Mouse (Mus musculus) heart, embryonic 13.5 days (tissue): ENCODE results near the gene Dnaaf2. TPM values are rescaled to one million over a fixed set of nuclear protein-coding genes. Genes with fewer than 3 reads are reported as not detected.

Experiments used
- ATAC-seq: fragments of 200-750 bp; cut with Nextera tagmentation; 2 replicates; pipeline ENCODE4 v1.8.0; 2017; ENCODE audit warnings: moderate TSS enrichment; ENCODE audit not compliant: insufficient number of reproducible peaks, low FRiP score, low TSS enrichment; ENCODE audit errors: extremely low read depth
- H3K27ac ChIP-seq: fragments of 300-500 bp; sonication (generic); replicated peaks from 2 replicates; pipeline ENCODE4 v1.5.1; 2015; ENCODE audit warnings: moderate library complexity, mild to moderate bottlenecking, inconsistent platforms
- H3K27me3 ChIP-seq: fragments of 300-500 bp; sonication (generic); replicated peaks from 2 replicates; pipeline ENCODE4 v1.6.1; 2015; ENCODE audit warnings: mild to moderate bottlenecking, inconsistent platforms
- H3K36me3 ChIP-seq: fragments of 300-500 bp; sonication (generic); 2 replicates; pipeline ENCODE4 v1.6.1; 2015; ENCODE audit warnings: mild to moderate bottlenecking, inconsistent platforms
- H3K4me1 ChIP-seq: fragments of 300-500 bp; sonication (generic); 2 replicates; pipeline ENCODE4 v1.6.1; 2015; ENCODE audit warnings: inconsistent platforms
- H3K4me2 ChIP-seq: fragments of 300-500 bp; sonication (generic); 2 replicates; pipeline ENCODE4 v1.6.1; 2015; ENCODE audit warnings: inconsistent platforms, mild to moderate bottlenecking, moderate library complexity
- H3K4me3 ChIP-seq: fragments of 300-500 bp; sonication (generic); 2 replicates; pipeline ENCODE4 v1.5.1; 2015; ENCODE audit warnings: moderate library complexity, mild to moderate bottlenecking, inconsistent platforms
- H3K9ac ChIP-seq: fragments of 300-500 bp; sonication (generic); 2 replicates; pipeline ENCODE4 v1.6.1; 2015; ENCODE audit warnings: inconsistent platforms, mild to moderate bottlenecking, moderate library complexity
- H3K9me3 ChIP-seq: fragments of 300-500 bp; sonication (generic); 2 replicates; pipeline ENCODE4 v1.6.1; 2016; ENCODE audit warnings: inconsistent platforms
- WGBS: fragments of 180-500 bp; shearing (Covaris S2); methylation state at CpG from one replicate; pipeline ENCODE4 v1.1.7; 2015; ENCODE audit warnings: mixed read lengths; 5-methylcytosine and 5-hydroxymethylcytosine counted together
- polyA plus RNA-seq: library from polyadenylated mRNA; unstranded; fragments of >200 nt; fragmentation: Nextera tagmentation; extraction: Ambion mirVana; gene quantifications from 2 replicates; pipeline ENCODE4 v1.2.1, GENCODE M21; 2015

Gene Dnaaf2
- polyA plus RNA-seq, 1 experiment from 2014 or later = 6.8 TPM

DNA sequence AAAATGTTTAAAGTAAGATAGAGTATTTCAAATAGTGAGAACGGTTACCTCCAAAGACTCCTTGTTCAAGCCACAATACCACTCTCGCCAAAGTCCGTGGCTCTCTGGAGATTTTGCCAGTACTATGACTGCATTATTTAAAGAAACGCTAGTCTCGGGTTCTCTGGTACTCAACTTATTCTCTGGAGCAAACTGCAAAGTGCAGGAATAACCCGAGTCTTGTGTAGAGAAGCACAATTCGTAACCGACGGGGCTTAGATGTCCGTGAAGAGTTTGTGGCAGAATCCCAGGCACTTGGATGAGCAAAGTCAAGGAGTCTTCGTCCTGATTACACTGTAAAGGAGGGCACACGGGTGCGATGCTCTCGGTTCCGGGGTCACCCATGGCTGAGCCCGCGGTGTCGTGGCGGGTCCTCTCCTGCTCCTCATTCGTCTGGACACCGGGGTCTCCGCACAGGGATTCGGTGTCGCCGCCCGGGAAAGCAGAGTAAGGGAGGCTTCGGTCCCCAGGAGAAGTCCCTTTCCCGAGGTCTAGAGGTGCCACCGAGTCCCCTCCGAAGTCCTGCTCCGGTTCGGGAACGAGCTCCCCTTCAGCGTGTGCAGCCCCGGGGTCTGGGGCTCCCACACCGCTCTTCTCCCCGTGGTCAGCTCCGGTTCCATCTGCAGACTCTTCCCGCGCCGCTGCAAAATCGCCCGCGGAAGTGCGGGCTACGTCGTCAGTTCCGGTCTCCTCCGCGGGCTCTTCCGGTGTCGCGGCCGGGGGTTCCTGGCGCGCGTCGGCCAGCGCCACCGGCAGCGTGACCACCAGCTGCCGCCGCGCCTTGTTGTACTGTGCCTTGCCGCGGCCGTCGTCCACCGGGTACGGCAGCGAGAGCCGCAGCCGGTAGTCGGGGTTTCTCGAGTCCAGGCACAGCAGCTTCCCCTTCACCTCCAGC lies 1.5 kb downstream of the Dnaaf2 start, which contains the start of gene Gm49383:
TSS of gene Gm49383 (minus strand) at position 661 of the 934 bp plus-strand sequence.
- H3K9me3 ChIP-seq = no peaks in the 10 kb centered on the region
- H3K4me2 ChIP-seq = peak within 1 kb of the TSS; percentile 97
- H3K36me3 ChIP-seq = peaks cover 41% of the 10 kb centered on the region
- no peaks in the 10 kb centered on the region for H3K27me3 ChIP-seq
- peak; percentile 58 for ATAC-seq
- WGBS = under 1% methylated on average over 75 of the region's 75 CpGs
- H3K9ac ChIP-seq = peak within 1 kb of the TSS; percentile 87
- H3K4me3 ChIP-seq = peak within 1 kb of the TSS; percentile 97
- peak within 1 kb of the TSS; percentile 91 for H3K27ac ChIP-seq
- H3K4me1 ChIP-seq = peaks cover 28% of the 10 kb centered on the region

DNA sequence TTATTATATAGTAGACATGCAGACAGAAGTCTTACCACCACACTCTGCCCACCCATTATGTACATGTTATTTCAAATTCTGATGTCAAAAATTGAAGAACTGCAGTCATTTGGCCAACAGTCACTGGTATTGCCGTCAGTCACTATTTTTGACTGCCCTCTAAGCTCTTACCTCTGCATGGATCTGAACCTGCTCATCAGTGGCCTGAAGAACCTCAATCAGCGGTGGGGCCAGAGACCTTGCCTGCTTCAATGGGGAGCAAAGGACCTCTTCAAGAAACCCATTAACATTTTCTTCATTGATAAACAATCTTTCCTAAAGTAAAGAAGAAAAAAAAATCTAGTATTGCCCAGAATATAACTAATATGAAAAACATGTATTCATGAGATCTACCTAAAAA lies 5.6 kb downstream of the Dnaaf2 start:
- Histone ChIP-seq H3K27ac (no peak overlapping the region), H3K9me3 (no peaks in the 10 kb centered on the region), H3K36me3 (peaks cover 50% of the 10 kb centered on the region), H3K27me3 (no peaks in the 10 kb centered on the region), H3K4me3 (no peak overlapping the region), H3K4me2 (no peak overlapping the region), H3K4me1 (peaks cover 11% of the 10 kb centered on the region), H3K9ac (no peak overlapping the region)
- no peak for ATAC-seq
- 90% methylated on average over 2 of the region's 2 CpGs for WGBS

DNA sequence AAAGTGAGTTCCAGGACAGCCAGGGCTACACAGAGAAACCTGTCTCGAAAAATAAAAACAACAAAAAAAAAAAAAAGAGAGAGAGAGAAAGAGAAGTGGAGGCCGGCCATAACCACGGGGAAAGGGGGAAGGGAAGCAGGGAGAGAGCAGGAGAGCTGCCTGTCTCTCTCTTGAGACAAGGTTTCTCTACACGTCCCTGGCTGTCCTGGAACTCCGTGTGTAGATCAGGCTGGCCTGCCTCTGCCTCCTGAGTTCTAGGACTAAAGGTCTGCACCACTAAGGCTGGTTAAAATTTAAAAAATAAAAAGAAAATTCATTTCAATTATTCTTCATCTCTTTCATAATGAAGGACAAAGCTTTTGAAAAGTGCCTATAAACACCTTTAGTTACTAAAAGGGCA lies 6.8 kb downstream of the Dnaaf2 start:
- Histone ChIP-seq H3K27ac (no peak overlapping the region), H3K36me3 (peaks cover 58% of the 10 kb centered on the region), H3K4me3 (no peak overlapping the region), H3K9ac (no peak overlapping the region), H3K27me3 (no peaks in the 10 kb centered on the region), H3K9me3 (no peaks in the 10 kb centered on the region), H3K4me2 (no peak overlapping the region), H3K4me1 (peaks cover 20% of the 10 kb centered on the region)
- ATAC-seq = no peak
- WGBS = 84% methylated on average over 5 of the region's 5 CpGs

DNA sequence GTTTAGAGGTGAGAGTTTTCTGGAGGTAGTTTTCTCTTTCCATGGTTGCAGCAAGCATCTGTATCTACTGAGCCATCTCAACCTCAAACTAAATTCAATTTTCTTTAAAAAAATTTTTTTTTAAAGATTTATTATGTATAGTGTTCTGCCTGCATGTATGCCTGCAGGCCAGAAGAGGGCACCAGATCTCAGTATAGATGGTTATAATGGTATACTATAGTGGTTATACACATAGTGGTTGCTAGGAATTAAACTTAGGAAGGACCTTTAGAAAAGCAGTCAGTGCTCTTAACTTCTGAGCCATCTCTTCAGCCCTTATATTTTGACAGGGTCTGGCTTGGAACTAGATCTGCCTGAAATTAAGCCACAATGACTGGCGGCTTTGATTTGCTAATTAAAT lies 7.7 kb downstream of the Dnaaf2 start:
- WGBS = 98% methylated on average over 1 of the region's 1 CpGs
- no peak for ATAC-seq

DNA sequence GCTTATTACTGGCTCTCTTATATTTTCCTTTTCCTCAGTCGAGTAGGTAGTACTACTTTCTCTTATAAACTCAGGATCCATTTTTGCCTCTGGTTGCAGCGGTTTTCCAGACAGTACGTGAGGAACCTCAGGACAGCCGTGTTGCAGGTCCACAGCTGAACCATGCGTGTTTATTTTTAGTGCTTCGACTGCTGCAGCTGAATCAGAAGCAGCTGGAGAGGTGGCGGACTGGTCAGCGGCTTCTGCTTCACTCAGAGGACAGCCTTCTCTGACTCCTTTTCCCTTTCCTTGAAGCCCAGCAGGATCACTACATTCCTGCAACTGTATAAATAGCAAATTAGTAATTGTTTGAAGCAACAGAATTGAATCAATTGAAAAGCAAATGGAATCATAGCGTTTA lies 8.2 kb downstream of the Dnaaf2 start:
- Histone ChIP-seq H3K4me1 (peaks cover 17% of the 10 kb centered on the region), H3K27me3 (no peaks in the 10 kb centered on the region), H3K36me3 (peaks cover 61% of the 10 kb centered on the region), H3K4me3 (no peak overlapping the region), H3K9me3 (no peaks in the 10 kb centered on the region), H3K27ac (peak overlapping the region; percentile 50), H3K9ac (no peak overlapping the region), H3K4me2 (no peak overlapping the region)
- WGBS = 68% methylated on average over 9 of the region's 9 CpGs
- ATAC-seq = no peak

More for the DNA sequence above, 7.7 kb downstream of the Dnaaf2 start:
- peaks cover 16% of the 10 kb centered on the region for H3K4me1 ChIP-seq
- no peak overlapping the region for H3K4me3 ChIP-seq
- no peaks in the 10 kb centered on the region for H3K27me3 ChIP-seq
- H3K4me2 ChIP-seq = no peak overlapping the region
- H3K9me3 ChIP-seq = no peaks in the 10 kb centered on the region
- H3K9ac ChIP-seq = no peak overlapping the region
- H3K36me3 ChIP-seq = peaks cover 60% of the 10 kb centered on the region
- peak overlapping the region; percentile 50; the same call in 1 of the 2 replicates for H3K27ac ChIP-seq

DNA sequence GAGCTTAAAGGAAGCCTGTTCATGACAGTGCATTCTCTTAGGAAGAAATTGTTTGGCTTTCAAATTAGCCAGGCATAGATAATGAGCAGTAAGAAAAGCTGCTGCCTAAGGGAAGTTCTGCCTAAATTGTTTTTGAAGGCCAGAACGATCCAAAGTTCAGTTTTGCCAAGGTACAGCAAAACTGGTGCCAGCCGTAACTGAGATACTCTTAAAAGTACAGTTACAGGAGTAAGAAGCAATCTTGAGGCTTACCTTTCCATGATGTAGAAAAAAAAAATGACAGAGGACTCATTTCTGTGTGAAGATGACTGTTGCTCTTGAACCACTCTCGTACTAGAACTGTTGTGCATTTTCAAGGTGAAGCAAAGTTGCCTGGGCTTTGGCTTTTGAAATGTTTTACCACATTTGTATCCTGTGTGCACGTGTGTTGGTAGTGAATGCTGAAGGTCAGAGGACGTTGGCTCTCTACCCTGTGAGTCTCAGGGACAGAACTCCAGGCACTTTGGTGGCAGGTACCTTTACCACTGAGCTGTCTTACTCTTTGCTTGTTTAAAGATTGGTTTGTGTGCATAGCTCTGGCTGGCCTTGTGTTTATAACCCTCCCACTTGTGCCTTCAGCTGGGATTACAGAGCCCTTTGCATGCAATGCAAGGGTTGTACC lies 11.3 kb downstream of the Dnaaf2 start:
- ATAC-seq = no peak
- Histone ChIP-seq H3K4me2 (peak overlapping the region; percentile 36), H3K9me3 (no peaks in the 10 kb centered on the region), H3K36me3 (peaks cover 51% of the 10 kb centered on the region), H3K9ac (peak overlapping the region; percentile 47; the same call in 1 of the 2 replicates), H3K27ac (no peak overlapping the region), H3K27me3 (no peaks in the 10 kb centered on the region), H3K4me1 (peaks cover 25% of the 10 kb centered on the region), H3K4me3 (0 out of 2 replicates have a peak overlapping the region, but pooled peaks have one; percentile 1)
- WGBS = 68% methylated on average over 5 of the region's 5 CpGs

DNA sequence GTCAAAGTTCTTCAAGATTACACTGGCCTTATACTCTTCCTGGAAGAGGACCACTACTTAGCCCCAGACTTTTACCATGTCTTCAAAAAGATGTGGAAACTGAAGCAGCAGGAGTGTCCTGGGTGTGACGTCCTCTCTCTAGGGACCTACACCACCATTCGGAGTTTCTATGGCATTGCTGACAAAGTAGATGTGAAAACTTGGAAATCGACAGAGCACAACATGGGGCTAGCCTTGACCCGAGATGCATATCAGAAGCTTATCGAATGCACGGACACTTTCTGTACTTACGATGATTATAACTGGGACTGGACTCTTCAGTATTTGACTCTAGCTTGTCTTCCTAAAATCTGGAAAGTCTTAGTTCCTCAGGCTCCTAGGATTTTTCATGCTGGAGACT lies 12.9 kb downstream of the Dnaaf2 start:
- WGBS = 67% methylated on average over 7 of the region's 7 CpGs
- ATAC-seq = no peak
- H3K4me1 ChIP-seq = peaks cover 25% of the 10 kb centered on the region
- peak overlapping the region; percentile 94 for H3K9ac ChIP-seq
- no peaks in the 10 kb centered on the region for H3K9me3 ChIP-seq
- no peaks in the 10 kb centered on the region for H3K27me3 ChIP-seq
- peak overlapping the region; percentile 90 for H3K4me2 ChIP-seq
- peak overlapping the region; percentile 84 for H3K4me3 ChIP-seq
- H3K36me3 ChIP-seq = peaks cover 49% of the 10 kb centered on the region
- H3K27ac ChIP-seq = peak overlapping the region; percentile 91; the same call in 1 of the 2 replicates

DNA sequence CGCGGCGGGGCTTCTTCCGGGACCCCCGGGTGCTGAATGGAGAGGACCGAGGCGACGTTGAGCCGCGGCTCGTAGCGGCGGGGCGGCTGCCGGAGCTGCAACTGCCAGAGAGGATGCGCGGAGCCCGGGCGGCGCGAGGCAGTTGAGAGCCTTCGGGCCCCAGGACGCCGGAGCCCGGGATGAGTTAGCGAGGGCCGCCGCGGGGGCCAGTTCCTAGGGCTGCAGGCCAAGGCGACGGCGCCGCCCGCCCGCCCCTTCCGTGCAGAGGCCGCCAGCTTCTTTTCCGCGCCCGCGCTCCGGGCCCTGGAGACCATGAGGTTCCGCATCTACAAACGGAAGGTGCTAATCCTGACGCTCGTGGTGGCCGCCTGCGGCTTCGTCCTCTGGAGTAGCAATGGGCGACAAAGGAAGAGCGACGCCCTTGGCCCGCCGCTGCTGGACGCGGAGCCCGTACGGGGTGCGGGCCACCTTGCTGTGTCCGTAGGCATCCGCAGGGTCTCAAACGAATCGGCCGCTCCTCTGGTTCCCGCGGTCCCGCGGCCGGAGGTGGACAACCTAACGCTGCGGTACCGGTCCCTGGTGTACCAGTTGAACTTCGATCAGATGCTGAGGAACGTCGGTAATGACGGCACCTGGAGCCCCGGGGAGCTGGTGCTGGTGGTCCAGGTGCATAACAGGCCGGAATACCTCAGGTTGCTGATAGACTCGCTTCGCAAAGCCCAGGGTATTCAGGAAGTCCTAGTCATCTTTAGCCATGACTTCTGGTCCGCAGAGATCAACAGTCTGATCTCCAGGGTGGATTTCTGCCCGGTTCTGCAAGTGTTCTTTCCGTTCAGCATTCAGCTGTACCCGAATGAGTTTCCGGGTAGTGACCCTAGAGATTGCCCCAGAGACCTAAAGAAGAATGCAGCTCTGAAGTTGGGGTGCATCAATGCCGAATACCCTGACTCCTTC lies 13.6 kb downstream of the Dnaaf2 start:
- peak overlapping the region; percentile 84 for H3K4me3 ChIP-seq
- H3K36me3 ChIP-seq = peaks cover 42% of the 10 kb centered on the region
- H3K27me3 ChIP-seq = no peaks in the 10 kb centered on the region
- H3K4me2 ChIP-seq = peak overlapping the region; percentile 90
- peak overlapping the region; percentile 94 for H3K9ac ChIP-seq
- peaks cover 25% of the 10 kb centered on the region for H3K4me1 ChIP-seq
- peak; percentile 53 for ATAC-seq
- H3K27ac ChIP-seq = peak overlapping the region; percentile 91
- H3K9me3 ChIP-seq = no peaks in the 10 kb centered on the region
- WGBS = 2% methylated on average over 86 of the region's 86 CpGs

DNA sequence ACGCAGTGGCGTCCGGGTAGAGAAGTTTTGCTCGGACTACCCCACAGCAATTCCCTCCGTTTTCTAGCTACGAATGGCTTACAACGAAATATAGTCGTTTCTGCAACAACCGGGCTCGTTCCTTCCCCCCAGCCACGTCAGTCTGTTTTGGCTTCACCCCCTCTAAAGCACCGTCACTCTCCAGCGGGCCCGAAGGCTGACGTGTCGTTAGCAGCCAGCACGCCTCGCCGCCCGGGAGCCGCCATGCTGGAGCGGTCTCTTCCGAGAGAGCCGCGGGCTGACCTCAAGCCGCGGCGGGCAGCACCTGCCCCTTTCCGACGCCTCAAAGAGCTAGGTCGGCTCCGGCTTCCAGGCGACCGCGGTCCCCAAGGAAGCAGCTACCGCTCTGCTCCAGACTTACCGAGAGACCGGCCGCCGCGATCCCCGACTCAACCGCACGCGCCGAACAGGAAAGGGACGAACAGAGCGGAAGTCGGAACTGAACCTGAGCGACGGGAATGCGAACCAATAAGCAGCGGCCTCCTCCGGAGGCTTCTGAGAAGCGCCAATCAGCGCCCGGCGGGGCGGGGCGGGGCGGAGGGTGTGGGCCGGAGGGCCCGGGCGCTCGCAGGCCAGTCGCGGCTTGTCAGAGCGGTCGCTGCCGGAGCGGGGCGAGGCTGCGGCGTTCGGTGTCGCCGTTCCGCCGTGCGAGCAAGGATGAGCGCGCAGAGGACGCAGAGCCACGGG lies 14.5 kb downstream of the Dnaaf2 start, which contains the start of the genes Rpl36al and Mgat2:
TSS of gene Rpl36al (minus strand) at position 501 of the 726 bp plus-strand sequence.
TSS of gene Mgat2 (plus strand) at position 575 of the 726 bp plus-strand sequence.
- H3K27me3 ChIP-seq = no peaks in the 10 kb centered on the region
- WGBS = under 1% methylated on average over 84 of the region's 84 CpGs
- peaks cover 25% of the 10 kb centered on the region for H3K4me1 ChIP-seq
- no peaks in the 10 kb centered on the region for H3K9me3 ChIP-seq
- H3K36me3 ChIP-seq = peaks cover 34% of the 10 kb centered on the region
- H3K27ac ChIP-seq = peak within 1 kb of the TSS; percentile 91
- peak within 1 kb of the TSS; percentile 84 for H3K4me3 ChIP-seq
- ATAC-seq = peak; percentile 98
- H3K4me2 ChIP-seq = peak within 1 kb of the TSS; percentile 90
- peak within 1 kb of the TSS; percentile 94 for H3K9ac ChIP-seq

DNA sequence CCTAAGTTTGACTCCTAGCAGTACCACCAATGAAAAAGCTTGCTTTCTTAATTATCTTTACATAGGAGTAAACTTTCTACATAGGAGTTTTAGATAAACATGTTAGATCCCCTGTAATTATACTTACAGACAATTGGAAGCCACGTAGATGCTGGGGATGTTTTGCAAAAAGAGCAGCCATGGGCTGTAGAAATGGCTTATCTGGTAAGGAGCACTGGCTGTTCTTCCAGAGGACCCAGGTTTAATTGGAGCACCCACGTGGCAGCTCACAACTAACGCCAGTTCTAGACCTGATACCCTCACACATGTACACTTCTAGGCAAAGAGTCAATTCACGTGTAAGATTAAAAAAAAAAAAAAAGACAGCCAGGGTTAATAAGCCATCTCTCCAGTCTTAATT lies 16.4 kb downstream of the Dnaaf2 start:
- WGBS = 90% methylated on average over 4 of the region's 4 CpGs
- Histone ChIP-seq H3K4me3 (no peak overlapping the region), H3K27me3 (no peaks in the 10 kb centered on the region), H3K9me3 (no peaks in the 10 kb centered on the region), H3K9ac (no peak overlapping the region), H3K4me1 (peaks cover 19% of the 10 kb centered on the region), H3K36me3 (peaks cover 30% of the 10 kb centered on the region), H3K27ac (no peak overlapping the region), H3K4me2 (no peak overlapping the region)
- no peak for ATAC-seq
